Mouse (Mus musculus): Measurements from ENCODE around the gene Olfr373. TPM values are rescaled to one million over a fixed set of nuclear protein-coding genes. Genes with fewer than 3 reads are reported as not detected.
"Not testable (repeated sequence)": the region's sequence is repeated elsewhere in the genome, so short reads cannot be mapped to it uniquely, and the experiment has no call there.

Gene Olfr373
- polyA plus RNA-seq, 1 experiment from 2014 or later: not detected

- not testable (repeated sequence) for H3K9me3 ChIP-seq (replicated peaks; ENCODE audit: control insufficient read depth, low read length); H3K27ac ChIP-seq (ENCODE audit: low read depth, low read length); DNase-seq (ENCODE audit: low spot score); H3K9ac ChIP-seq (ENCODE audit: low read length); H3K36me3 ChIP-seq (ENCODE audit: control insufficient read depth, insufficient read depth, low read length); H3K4me3 ChIP-seq (ENCODE audit: low read depth, low read length); H3K4me2 ChIP-seq (ENCODE audit: low read length); H3K4me1 ChIP-seq (ENCODE audit: control insufficient read depth, insufficient read depth, low read length); H3K27me3 ChIP-seq (replicated peaks; ENCODE audit: control insufficient read depth, insufficient read depth, low read length); ATAC-seq
- 67% methylated on average over 6 of the region's 7 CpGs for WGBS
Measured at GRCm38 (mm10) chr8:72099377-72100103, 16.6 kb downstream of the Olfr373 start.

DNA sequence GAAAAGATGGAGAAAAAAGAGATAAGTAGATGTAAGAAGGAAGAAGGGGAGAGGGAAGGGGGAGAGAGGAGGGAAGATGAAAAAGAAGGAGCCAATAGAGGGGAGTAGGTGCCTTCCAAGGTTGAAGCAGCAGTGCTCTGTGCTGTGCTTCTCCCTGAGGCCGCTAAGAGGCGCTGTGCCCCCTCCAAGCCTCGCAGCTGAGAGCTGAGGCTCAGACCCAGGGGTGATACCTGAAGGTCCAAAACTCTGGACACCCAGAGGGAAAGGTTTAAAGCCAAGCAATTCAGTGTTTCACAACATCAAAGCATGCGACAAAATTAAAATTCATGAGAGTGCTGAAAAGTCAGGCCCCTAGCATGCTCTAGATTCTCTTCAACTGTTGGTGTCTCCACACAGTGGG lies 22.2 kb downstream of the Olfr373 start:
- Histone ChIP-seq H3K4me2 (ENCODE audit: low read length) (no peak overlapping the region), H3K9ac (ENCODE audit: low read length) (no peak overlapping the region), H3K4me3 (ENCODE audit: low read depth, low read length) (no peak overlapping the region), H3K9me3 (replicated peaks; ENCODE audit: control insufficient read depth, low read length) (no peaks in the 10 kb centered on the region), H3K4me1 (ENCODE audit: control insufficient read depth, insufficient read depth, low read length) (no peaks in the 10 kb centered on the region), H3K27ac (ENCODE audit: low read depth, low read length) (no peak overlapping the region), H3K27me3 (replicated peaks; ENCODE audit: control insufficient read depth, insufficient read depth, low read length) (no peaks in the 10 kb centered on the region), H3K36me3 (ENCODE audit: control insufficient read depth, insufficient read depth, low read length) (no peaks in the 10 kb centered on the region)
- ATAC-seq: no peak
- WGBS: 25% methylated on average over 4 of the region's 4 CpGs
- no peak for DNase-seq (ENCODE audit: low spot score)

DNA sequence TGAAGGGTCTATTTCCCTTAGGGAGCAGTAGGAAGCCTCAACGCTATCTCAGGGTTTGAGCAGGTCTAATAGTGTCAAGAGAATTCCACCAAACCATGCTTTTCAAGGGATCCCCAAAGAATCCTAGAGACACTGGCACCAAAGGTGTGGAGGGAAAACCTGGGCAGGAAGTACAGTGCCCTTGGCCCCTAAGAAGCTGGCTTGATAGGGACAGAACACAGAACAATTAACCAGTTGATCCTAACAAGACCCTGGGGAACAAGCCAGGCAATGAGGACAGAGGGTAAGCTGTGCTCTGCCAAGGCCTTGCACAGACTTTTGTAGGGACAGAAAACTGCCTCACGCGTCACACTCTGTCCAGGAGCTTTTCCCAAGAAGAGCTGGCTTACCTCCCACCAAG lies 23.8 kb downstream of the Olfr373 start, which contains the start of gene Olfr374:
Gene Olfr374, plus strand, starts transcription at position 301 of the 400 bp plus-strand sequence.
- DNase-seq (ENCODE audit: low spot score) (no peak), ATAC-seq (no peak)
- Histone ChIP-seq H3K4me2 (ENCODE audit: low read length) (no peak within 1 kb of the TSS), H3K9me3 (replicated peaks; ENCODE audit: control insufficient read depth, low read length) (no peaks in the 10 kb centered on the region), H3K36me3 (ENCODE audit: control insufficient read depth, insufficient read depth, low read length) (no peaks in the 10 kb centered on the region), H3K9ac (ENCODE audit: low read length) (no peak within 1 kb of the TSS), H3K4me3 (ENCODE audit: low read depth, low read length) (no peak within 1 kb of the TSS), H3K4me1 (ENCODE audit: control insufficient read depth, insufficient read depth, low read length) (no peaks in the 10 kb centered on the region), H3K27ac (ENCODE audit: low read depth, low read length) (no peak within 1 kb of the TSS), H3K27me3 (replicated peaks; ENCODE audit: control insufficient read depth, insufficient read depth, low read length) (no peaks in the 10 kb centered on the region)
- WGBS: 89% methylated on average over 3 of the region's 3 CpGs

GRCm38 (mm10) chr8:72110876-72111275 lies 27.9 kb downstream of the Olfr373 start:
- 76% methylated on average over 6 of the region's 6 CpGs for WGBS
- no peak for DNase-seq (ENCODE audit: low spot score)
- H3K4me3 ChIP-seq (ENCODE audit: low read depth, low read length): no peak overlapping the region
- H3K27ac ChIP-seq (ENCODE audit: low read depth, low read length): no peak overlapping the region
- H3K27me3 ChIP-seq (replicated peaks; ENCODE audit: control insufficient read depth, insufficient read depth, low read length): no peaks in the 10 kb centered on the region
- no peak overlapping the region for H3K4me2 ChIP-seq (ENCODE audit: low read length)
- no peak overlapping the region for H3K9ac ChIP-seq (ENCODE audit: low read length)
- no peak for ATAC-seq
- H3K9me3 ChIP-seq (replicated peaks; ENCODE audit: control insufficient read depth, low read length): no peaks in the 10 kb centered on the region
- no peaks in the 10 kb centered on the region for H3K36me3 ChIP-seq (ENCODE audit: control insufficient read depth, insufficient read depth, low read length)
- no peaks in the 10 kb centered on the region for H3K4me1 ChIP-seq (ENCODE audit: control insufficient read depth, insufficient read depth, low read length)

- Histone ChIP-seq H3K4me3 (ENCODE audit: low read depth, low read length) (no peak overlapping the region), H3K36me3 (ENCODE audit: control insufficient read depth, insufficient read depth, low read length) (no peaks in the 10 kb centered on the region), H3K4me2 (ENCODE audit: low read length) (no peak overlapping the region), H3K27ac (ENCODE audit: low read depth, low read length) (no peak overlapping the region), H3K9ac (ENCODE audit: low read length) (no peak overlapping the region), H3K4me1 (ENCODE audit: control insufficient read depth, insufficient read depth, low read length) (no peaks in the 10 kb centered on the region), H3K27me3 (replicated peaks; ENCODE audit: control insufficient read depth, insufficient read depth, low read length) (no peaks in the 10 kb centered on the region), H3K9me3 (replicated peaks; ENCODE audit: control insufficient read depth, low read length) (no peaks in the 10 kb centered on the region)
- DNase-seq (ENCODE audit: low spot score) (no peak), ATAC-seq (no peak)
- 73% methylated on average over 3 of the region's 3 CpGs for WGBS
Measured at GRCm38 (mm10) chr8:72112486-72112885, 29.5 kb downstream of the Olfr373 start.

DNA sequence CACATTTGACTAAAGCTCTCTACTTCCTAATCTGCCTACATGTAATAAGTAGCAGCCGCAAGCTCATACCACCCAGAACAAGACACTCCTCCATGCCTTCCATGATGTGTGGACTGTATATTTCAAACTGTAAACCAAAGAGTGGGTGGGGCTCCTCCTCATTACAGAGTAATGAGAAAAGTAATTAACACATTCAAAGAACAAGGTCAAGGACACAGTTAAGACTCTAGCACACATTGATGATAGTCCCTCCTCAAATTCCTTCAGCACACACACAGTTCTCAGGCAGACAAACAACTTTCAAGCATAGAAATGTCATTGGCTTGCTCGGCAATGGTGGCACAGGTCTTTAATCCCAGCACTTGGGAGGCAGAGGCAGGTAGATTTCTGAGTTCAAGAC lies 32.2 kb downstream of the Olfr373 start:
- H3K4me2 ChIP-seq (ENCODE audit: low read length): no peak overlapping the region
- no peaks in the 10 kb centered on the region for H3K36me3 ChIP-seq (ENCODE audit: control insufficient read depth, insufficient read depth, low read length)
- no peak for DNase-seq (ENCODE audit: low spot score)
- H3K4me1 ChIP-seq (ENCODE audit: control insufficient read depth, insufficient read depth, low read length): no peaks in the 10 kb centered on the region
- no peaks in the 10 kb centered on the region for H3K9me3 ChIP-seq (replicated peaks; ENCODE audit: control insufficient read depth, low read length)
- H3K27me3 ChIP-seq (replicated peaks; ENCODE audit: control insufficient read depth, insufficient read depth, low read length): no peaks in the 10 kb centered on the region
- H3K9ac ChIP-seq (ENCODE audit: low read length): no peak overlapping the region
- WGBS: 93% methylated on average over 2 of the region's 2 CpGs
- H3K27ac ChIP-seq (ENCODE audit: low read depth, low read length): no peak overlapping the region
- no peak overlapping the region for H3K4me3 ChIP-seq (ENCODE audit: low read depth, low read length)
- no peak for ATAC-seq

- Histone ChIP-seq H3K27me3 (replicated peaks; ENCODE audit: control insufficient read depth, insufficient read depth, low read length) (no peaks in the 10 kb centered on the region), H3K4me1 (ENCODE audit: control insufficient read depth, insufficient read depth, low read length) (no peaks in the 10 kb centered on the region), H3K36me3 (ENCODE audit: control insufficient read depth, insufficient read depth, low read length) (no peaks in the 10 kb centered on the region), H3K9ac (ENCODE audit: low read length) (no peak overlapping the region), H3K9me3 (replicated peaks; ENCODE audit: control insufficient read depth, low read length) (no peaks in the 10 kb centered on the region), H3K4me3 (ENCODE audit: low read depth, low read length) (no peak overlapping the region), H3K27ac (ENCODE audit: low read depth, low read length) (no peak overlapping the region), H3K4me2 (ENCODE audit: low read length) (no peak overlapping the region)
- DNase-seq (ENCODE audit: low spot score) (no peak), ATAC-seq (no peak)
- WGBS: 55% methylated on average over 4 of the region's 4 CpGs
Measured at GRCm38 (mm10) chr8:72118616-72119015, 35.6 kb downstream of the Olfr373 start.

DNA sequence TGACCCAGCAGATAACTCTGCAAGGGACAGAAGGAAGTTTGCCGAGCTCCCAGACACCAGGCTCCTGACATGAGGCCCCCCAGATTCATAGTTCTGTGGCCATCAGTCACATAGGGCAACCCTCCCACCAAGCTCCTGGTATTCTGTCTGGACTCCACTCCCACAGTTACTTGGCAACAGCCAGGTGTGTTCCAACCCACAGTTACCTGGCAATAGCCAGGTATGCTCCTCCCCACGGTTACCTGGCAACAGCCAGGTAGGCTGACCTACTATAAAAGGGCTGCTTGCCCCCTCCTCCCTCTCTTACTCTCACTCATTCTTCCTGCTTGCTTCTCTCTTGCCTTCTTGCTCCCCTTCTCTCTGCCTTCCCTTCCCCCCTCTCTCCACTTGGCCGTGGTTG lies 38.5 kb downstream of the Olfr373 start:
- not testable (repeated sequence) for H3K36me3 ChIP-seq (ENCODE audit: control insufficient read depth, insufficient read depth, low read length); H3K27me3 ChIP-seq (replicated peaks; ENCODE audit: control insufficient read depth, insufficient read depth, low read length); ATAC-seq; H3K27ac ChIP-seq (ENCODE audit: low read depth, low read length); H3K4me3 ChIP-seq (ENCODE audit: low read depth, low read length); H3K9ac ChIP-seq (ENCODE audit: low read length); H3K9me3 ChIP-seq (replicated peaks; ENCODE audit: control insufficient read depth, low read length); H3K4me2 ChIP-seq (ENCODE audit: low read length); H3K4me1 ChIP-seq (ENCODE audit: control insufficient read depth, insufficient read depth, low read length); DNase-seq (ENCODE audit: low spot score)
- 68% methylated on average over 3 of the region's 3 CpGs for WGBS

DNA sequence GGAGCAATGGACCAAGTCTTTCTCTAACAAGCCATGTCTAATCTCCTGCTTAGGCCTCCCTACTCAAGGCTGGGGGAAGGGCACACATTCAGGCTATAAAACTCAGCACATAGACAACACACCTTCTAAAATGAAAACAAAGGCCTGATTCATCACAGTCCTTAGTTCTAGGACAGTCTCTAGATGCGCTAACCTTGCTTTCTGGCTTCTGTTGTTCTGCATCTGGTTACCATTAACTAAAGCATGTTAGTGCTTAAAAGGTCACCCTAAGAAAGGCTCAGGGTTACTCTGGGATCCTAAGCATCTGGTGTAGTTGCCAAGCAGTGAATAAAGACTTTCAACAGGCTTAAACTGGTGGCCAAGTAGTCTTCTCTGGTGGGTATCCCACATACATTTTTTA lies 39.0 kb downstream of the Olfr373 start:
- H3K4me3 ChIP-seq (ENCODE audit: low read depth, low read length): no peak overlapping the region
- H3K9me3 ChIP-seq (replicated peaks; ENCODE audit: control insufficient read depth, low read length): no peaks in the 10 kb centered on the region
- no peaks in the 10 kb centered on the region for H3K27me3 ChIP-seq (replicated peaks; ENCODE audit: control insufficient read depth, insufficient read depth, low read length)
- no peaks in the 10 kb centered on the region for H3K4me1 ChIP-seq (ENCODE audit: control insufficient read depth, insufficient read depth, low read length)
- H3K36me3 ChIP-seq (ENCODE audit: control insufficient read depth, insufficient read depth, low read length): no peaks in the 10 kb centered on the region
- H3K27ac ChIP-seq (ENCODE audit: low read depth, low read length): no peak overlapping the region
- 83% methylated on average over 1 of the region's 1 CpGs for WGBS
- H3K4me2 ChIP-seq (ENCODE audit: low read length): no peak overlapping the region
- no peak for DNase-seq (ENCODE audit: low spot score)
- no peak overlapping the region for H3K9ac ChIP-seq (ENCODE audit: low read length)
- ATAC-seq: no peak

Data from forebrain, embryonic 14.5 days (tissue).